Mouse (Mus musculus): Measurements from ENCODE around the gene Slc37a1. TPM values are rescaled to one million over a fixed set of nuclear protein-coding genes. Genes with fewer than 3 reads are reported as not detected.

The Slc37a1 gene
- 24.3 TPM for polyA plus RNA-seq (2014; fragmentation: Illumina TruSeq; extraction: RNeasy Lipid Tissue Mini Kit (QIAGEN cat#74804); ENCODE audit: low read depth, low replicate concordance)

DNA sequence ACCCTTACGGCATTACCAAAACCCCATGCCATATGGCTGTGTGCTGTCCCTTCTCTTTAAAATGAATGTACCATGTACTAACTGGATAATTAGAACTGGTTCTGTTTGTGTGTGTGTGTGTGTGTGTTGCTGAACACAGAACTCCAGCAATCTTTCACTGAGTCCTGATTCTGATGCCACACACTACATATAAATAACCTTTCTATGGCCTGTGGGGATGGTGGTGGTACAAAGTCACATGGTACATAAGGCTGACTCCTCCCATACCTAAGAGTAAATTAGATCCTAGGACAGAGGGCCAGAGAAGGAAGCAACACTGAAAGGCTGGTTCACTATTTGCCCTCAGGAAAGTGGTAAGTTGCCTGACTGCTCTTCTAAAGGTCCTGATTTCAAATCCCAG is at the start of gene Slc37a1:
Gene Slc37a1, plus strand, starts transcription at position 301 of the 400 bp plus-strand sequence.

DNA sequence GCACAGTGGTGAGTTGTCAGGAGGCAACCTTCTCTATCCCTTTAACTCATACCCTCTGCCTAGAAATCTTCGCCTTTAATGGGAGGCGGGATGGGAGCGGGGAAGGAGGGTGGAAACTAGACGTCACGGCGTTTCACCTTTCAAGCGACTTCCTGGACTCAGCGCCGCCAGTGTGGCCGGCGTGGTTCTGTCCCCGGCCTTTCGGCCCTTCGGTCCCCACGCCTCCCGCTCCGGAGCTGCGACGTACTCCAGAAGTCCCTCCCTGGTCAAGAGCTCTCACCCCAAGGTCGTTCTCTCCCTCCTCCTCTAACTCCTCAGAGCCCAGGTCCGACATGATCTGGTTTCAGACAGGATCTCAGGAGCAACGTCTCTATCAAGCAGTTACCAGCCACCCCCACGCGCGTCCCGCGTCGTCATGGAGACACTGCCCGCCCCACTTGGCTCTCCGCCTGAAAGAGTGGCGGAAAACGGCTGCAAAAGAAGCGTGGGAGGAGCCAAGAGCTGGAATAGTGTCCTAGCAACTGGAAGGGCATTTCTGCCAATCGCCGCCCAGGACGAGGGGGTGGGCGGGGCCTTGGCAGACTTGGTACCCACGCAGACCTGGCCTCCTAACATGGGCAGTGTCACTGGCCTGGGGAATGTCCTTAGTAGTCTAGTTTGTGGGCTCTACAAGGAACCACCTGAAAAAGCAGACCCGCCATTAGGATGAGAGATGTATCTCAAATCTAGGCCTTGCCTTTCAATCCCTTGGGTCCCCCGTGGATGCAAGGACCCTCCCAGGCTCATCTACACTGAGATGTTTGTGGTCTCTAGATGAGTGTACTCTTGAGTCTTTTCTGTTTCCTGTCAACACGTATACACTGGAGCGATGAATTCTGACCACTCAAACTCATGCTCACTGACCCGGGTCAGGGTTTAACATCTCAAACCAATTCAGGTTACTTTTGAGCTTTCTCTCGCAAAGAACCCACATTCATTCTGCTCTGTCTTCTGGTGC is 9.4 kb upstream of the Slc37a1 start, which contains the start of gene Rsph1:
Gene Rsph1, minus strand, starts transcription at position 462 of the 997 bp plus-strand sequence.

DNA sequence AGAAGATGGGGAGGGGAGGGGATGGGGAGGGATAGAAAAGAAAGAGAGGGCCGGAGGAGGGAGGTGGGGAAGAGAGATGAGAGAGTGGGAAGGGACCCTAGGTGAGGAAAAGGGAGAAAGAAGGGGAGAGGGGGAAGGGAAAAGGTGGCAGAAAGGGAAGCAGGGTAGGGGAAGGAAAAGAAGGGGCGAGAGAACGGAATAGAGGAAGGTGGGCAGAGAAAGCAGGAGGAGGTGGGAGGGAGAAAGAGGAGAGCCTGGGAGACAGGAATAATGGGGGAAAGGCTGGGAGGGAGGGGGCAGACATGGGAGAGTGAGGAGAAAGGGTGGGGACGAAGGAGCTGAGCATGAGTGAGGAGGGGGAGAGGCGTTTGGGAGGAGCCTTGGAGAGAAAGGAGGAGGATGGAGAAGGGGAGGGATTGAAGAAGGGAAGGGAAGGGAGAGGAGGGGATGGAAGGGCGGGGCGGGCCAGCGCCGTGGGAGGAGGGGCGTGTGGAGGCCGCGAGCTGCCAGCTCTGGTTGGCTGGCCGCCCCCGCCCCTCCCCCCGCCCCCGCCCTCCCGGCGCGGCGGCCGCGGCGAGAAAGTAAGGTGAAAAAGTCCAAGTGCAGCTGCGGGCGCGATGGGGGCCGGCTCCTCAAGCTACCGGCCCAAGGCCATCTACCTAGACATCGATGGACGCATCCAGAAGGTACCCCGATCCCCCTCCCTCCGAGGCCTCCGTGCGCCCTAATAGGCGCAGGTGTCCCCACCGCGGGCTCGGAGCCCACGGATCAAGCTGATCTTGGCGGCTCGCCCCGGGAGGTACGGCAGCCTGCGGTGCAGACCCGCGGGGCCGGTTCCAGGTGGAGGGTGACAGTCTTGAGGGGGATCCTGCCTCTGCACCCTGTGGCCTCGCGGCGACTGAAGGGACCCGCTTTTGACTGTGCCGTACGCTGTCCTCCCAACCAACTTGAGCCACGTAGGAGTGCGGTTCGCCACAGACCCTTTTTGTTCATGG is 99.4 kb downstream of the Slc37a1 start, which contains the start of gene Pde9a:
Gene Pde9a, plus strand, starts transcription at position 540 of the 995 bp plus-strand sequence.

Other genes starting within 250 kb of the Slc37a1 start
- 9.5 TPM for gene Abcg1, start 229.1 kb upstream of the Slc37a1 start, polyA plus RNA-seq (2014; fragmentation: Illumina TruSeq; extraction: RNeasy Lipid Tissue Mini Kit (QIAGEN cat#74804); ENCODE audit: low read depth, low replicate concordance)
- gene Tff3, start 157.1 kb upstream of the Slc37a1 start, polyA plus RNA-seq (2014; fragmentation: Illumina TruSeq; extraction: RNeasy Lipid Tissue Mini Kit (QIAGEN cat#74804); ENCODE audit: low read depth, low replicate concordance) = not detected
- gene Tff2, start 142.5 kb upstream of the Slc37a1 start, polyA plus RNA-seq (2014; fragmentation: Illumina TruSeq; extraction: RNeasy Lipid Tissue Mini Kit (QIAGEN cat#74804); ENCODE audit: low read depth, low replicate concordance) = not detected
- not detected for gene Tff1, start 121.5 kb upstream of the Slc37a1 start, polyA plus RNA-seq (2014; fragmentation: Illumina TruSeq; extraction: RNeasy Lipid Tissue Mini Kit (QIAGEN cat#74804); ENCODE audit: low read depth, low replicate concordance)
- gene Tmprss3, start 87.8 kb upstream of the Slc37a1 start, polyA plus RNA-seq (2014; fragmentation: Illumina TruSeq; extraction: RNeasy Lipid Tissue Mini Kit (QIAGEN cat#74804); ENCODE audit: low read depth, low replicate concordance) = 0.12 TPM
- gene Ubash3a, start 78.9 kb upstream of the Slc37a1 start, polyA plus RNA-seq (2014; fragmentation: Illumina TruSeq; extraction: RNeasy Lipid Tissue Mini Kit (QIAGEN cat#74804); ENCODE audit: low read depth, low replicate concordance) = 0.15 TPM
- gene Rsph1, start 9.4 kb upstream of the Slc37a1 start, polyA plus RNA-seq (2014; fragmentation: Illumina TruSeq; extraction: RNeasy Lipid Tissue Mini Kit (QIAGEN cat#74804); ENCODE audit: low read depth, low replicate concordance) = 41.9 TPM
- 3.9 TPM for gene Pde9a, start 99.4 kb downstream of the Slc37a1 start, polyA plus RNA-seq (2014; fragmentation: Illumina TruSeq; extraction: RNeasy Lipid Tissue Mini Kit (QIAGEN cat#74804); ENCODE audit: low read depth, low replicate concordance)
- 22.1 TPM for gene Wdr4, start 233.2 kb downstream of the Slc37a1 start, polyA plus RNA-seq (2014; fragmentation: Illumina TruSeq; extraction: RNeasy Lipid Tissue Mini Kit (QIAGEN cat#74804); ENCODE audit: low read depth, low replicate concordance)
- 290 TPM for gene Ndufv3, start 233.3 kb downstream of the Slc37a1 start, polyA plus RNA-seq (2014; fragmentation: Illumina TruSeq; extraction: RNeasy Lipid Tissue Mini Kit (QIAGEN cat#74804); ENCODE audit: low read depth, low replicate concordance)

Data from adipose tissue, adult 10 weeks (tissue).